Mouse (Mus musculus) midbrain, postnatal 0 days (tissue): ENCODE data around the gene Tbc1d14. TPM values are rescaled to one million over a fixed set of nuclear protein-coding genes. Genes with fewer than 3 reads are reported as not detected.

ENCODE experiments used
- ATAC-seq: fragments of 200-750 bp; cut with Nextera tagmentation; 2 replicates; pipeline ENCODE4 v1.8.0; 2017; ENCODE audit warnings: moderate number of reproducible peaks, mild to moderate bottlenecking, moderate TSS enrichment, moderate library complexity; ENCODE audit not compliant: low FRiP score
- DNase-seq: peaks from one replicate; pipeline ENCODE4 v3.0.0-alpha.2; 2015; ENCODE audit warnings: low spot score
- H3K27ac ChIP-seq: fragments of 300-500 bp; sonication (generic); 2 replicates; pipeline ENCODE4 v1.5.1; 2014; ENCODE audit warnings: low read depth, mild to moderate bottlenecking, low read length, mixed read lengths
- H3K27me3 ChIP-seq: fragments of 300-500 bp; sonication (generic); 2 replicates; pipeline ENCODE4 v1.6.1; 2014; ENCODE audit warnings: low read length, control low read depth, mixed read lengths; ENCODE audit not compliant: insufficient read depth
- H3K36me3 ChIP-seq: fragments of 300-500 bp; sonication (generic); 2 replicates; pipeline ENCODE4 v1.6.1; 2014; ENCODE audit warnings: low read length, control low read depth, mixed read lengths; ENCODE audit not compliant: insufficient read depth
- H3K4me1 ChIP-seq: fragments of 300-500 bp; sonication (generic); 2 replicates; pipeline ENCODE4 v1.6.1; 2014; ENCODE audit warnings: mild to moderate bottlenecking, control low read depth, antibody characterized with exemption, low read length, mixed read lengths; ENCODE audit not compliant: insufficient read depth
- H3K4me2 ChIP-seq: fragments of 300-500 bp; sonication (generic); 2 replicates; pipeline ENCODE4 v1.6.1; 2014; ENCODE audit warnings: low read depth, mild to moderate bottlenecking, low read length, mixed read lengths; ENCODE audit not compliant: poor library complexity, severe bottlenecking
- H3K4me3 ChIP-seq: fragments of 300-500 bp; sonication (generic); 2 replicates; pipeline ENCODE4 v1.5.1; 2014; ENCODE audit warnings: low read depth, mild to moderate bottlenecking, low read length, moderate library complexity
- H3K9ac ChIP-seq: fragments of 300-500 bp; sonication (generic); replicated peaks from 2 replicates; pipeline ENCODE4 v1.6.1; 2014; ENCODE audit warnings: mild to moderate bottlenecking, low read length, moderate library complexity, mixed read lengths; ENCODE audit not compliant: poor library complexity, severe bottlenecking
- H3K9me3 ChIP-seq: fragments of 300-500 bp; sonication (generic); 2 replicates; pipeline ENCODE4 v1.6.1; 2016; ENCODE audit warnings: low read length, control low read depth
- CTCF ChIP-seq: IDR thresholded peaks from 2 replicates; pipeline ENCODE4 v1.5.1; 2016; ENCODE audit warnings: antibody characterized with exemption, mild to moderate bottlenecking
- WGBS: fragments of 180-500 bp; shearing (Covaris S2); extraction: QIAGEN DNeasy Blood & Tissue Kit; methylation state at CpG from one replicate; pipeline ENCODE4 v1.1.7; 2014; 5-methylcytosine and 5-hydroxymethylcytosine counted together
- polyA plus RNA-seq: library from polyadenylated mRNA; unstranded; fragments of >200 nt; fragmentation: Nextera tagmentation; extraction: Ambion mirVana; gene quantifications from 2 replicates; pipeline ENCODE4 v1.2.1, GENCODE M21; 2015
- total RNA-seq: library from RNA; depleted of rRNA; stranded (reverse); fragments of >200 nt; gene quantifications from 2 replicates; pipeline ENCODE4 v1.2.3, GENCODE M21; 2014

Gene Tbc1d14
- total and polyA plus RNA-seq, 2 experiments from 2014 or later, result 29.3 to 51.0 TPM

GRCm38 (mm10) chr5:36460712-36461111 lies 132.4 kb downstream of the Tbc1d14 start:
- no peak for ATAC-seq

GRCm38 (mm10) chr5:36458926-36459325 lies 134.2 kb downstream of the Tbc1d14 start:
- H3K4me2 ChIP-seq, result no peak overlapping the region
- no peaks in the 10 kb centered on the region for H3K9me3 ChIP-seq
- H3K27ac ChIP-seq, result no peak overlapping the region
- TF ChIP-seq CTCF, result peak; percentile 73
- no peaks in the 10 kb centered on the region for H3K36me3 ChIP-seq
- no peaks in the 10 kb centered on the region for H3K27me3 ChIP-seq
- H3K4me3 ChIP-seq, result no peak overlapping the region
- WGBS, result 18% methylated on average over 4 of the region's 4 CpGs
- no peak overlapping the region for H3K9ac ChIP-seq
- no peaks in the 10 kb centered on the region for H3K4me1 ChIP-seq
- DNase-seq (no peak), ATAC-seq (no peak)

More at GRCm38 (mm10) chr5:36460712-36461111, 132.4 kb downstream of the Tbc1d14 start:
- H3K9me3 ChIP-seq, result no peaks in the 10 kb centered on the region
- no peaks in the 10 kb centered on the region for H3K36me3 ChIP-seq
- no peak overlapping the region for H3K4me2 ChIP-seq
- TF ChIP-seq CTCF, result no peak
- H3K27ac ChIP-seq, result no peak overlapping the region
- no peaks in the 10 kb centered on the region for H3K27me3 ChIP-seq
- peaks cover under 1% of the 10 kb centered on the region; the same call in 1 of the 2 replicates for H3K4me1 ChIP-seq
- DNase-seq, result no peak
- H3K4me3 ChIP-seq, result no peak overlapping the region
- 85% methylated on average over 2 of the region's 2 CpGs for WGBS
- H3K9ac ChIP-seq, result no peak overlapping the region

- Histone ChIP-seq H3K4me2 (no peak overlapping the region), H3K36me3 (no peaks in the 10 kb centered on the region), H3K27ac (no peak overlapping the region), H3K4me3 (no peak overlapping the region), H3K9ac (no peak overlapping the region), H3K4me1 (no peaks in the 10 kb centered on the region), H3K27me3 (no peaks in the 10 kb centered on the region), H3K9me3 (no peaks in the 10 kb centered on the region)
- WGBS, result 80% methylated on average over 4 of the region's 4 CpGs
- no peak for TF ChIP-seq CTCF
- ATAC-seq (no peak), DNase-seq (no peak)
These were observed 135.4 kb downstream of the Tbc1d14 start for GRCm38 (mm10) chr5:36457706-36458105.

- no peaks in the 10 kb centered on the region for H3K27me3 ChIP-seq
- no peaks in the 10 kb centered on the region for H3K36me3 ChIP-seq
- H3K9me3 ChIP-seq, result no peaks in the 10 kb centered on the region
- no peak overlapping the region for H3K4me2 ChIP-seq
- no peak overlapping the region for H3K27ac ChIP-seq
- 84% methylated on average over 6 of the region's 6 CpGs for WGBS
- no peak overlapping the region for H3K9ac ChIP-seq
- H3K4me1 ChIP-seq, result no peaks in the 10 kb centered on the region
- TF ChIP-seq CTCF, result no peak
- no peak for DNase-seq
- no peak overlapping the region for H3K4me3 ChIP-seq
- ATAC-seq, result no peak
These were observed 140.3 kb downstream of the Tbc1d14 start for GRCm38 (mm10) chr5:36452821-36453220.

- no peaks in the 10 kb centered on the region for H3K9me3 ChIP-seq
- ATAC-seq, result no peak
- no peak overlapping the region for H3K9ac ChIP-seq
- 67% methylated on average over 10 of the region's 10 CpGs for WGBS
- no peaks in the 10 kb centered on the region for H3K4me1 ChIP-seq
- no peak overlapping the region for H3K4me3 ChIP-seq
- DNase-seq, result peak; percentile 31
- H3K27me3 ChIP-seq, result no peaks in the 10 kb centered on the region
- no peak for TF ChIP-seq CTCF
- H3K4me2 ChIP-seq, result no peak overlapping the region
- no peak overlapping the region for H3K27ac ChIP-seq
- H3K36me3 ChIP-seq, result no peaks in the 10 kb centered on the region
These were observed 141.1 kb downstream of the Tbc1d14 start for GRCm38 (mm10) chr5:36451872-36452389.

- Histone ChIP-seq H3K9me3 (no peaks in the 10 kb centered on the region), H3K4me2 (no peak overlapping the region), H3K36me3 (no peaks in the 10 kb centered on the region), H3K9ac (no peak overlapping the region), H3K4me3 (no peak overlapping the region), H3K27ac (no peak overlapping the region), H3K27me3 (no peaks in the 10 kb centered on the region), H3K4me1 (no peaks in the 10 kb centered on the region)
- no peak for DNase-seq
- WGBS, result 21% methylated on average over 10 of the region's 10 CpGs
- no peak for ATAC-seq
- no peak for TF ChIP-seq CTCF
These were observed 142.0 kb downstream of the Tbc1d14 start for GRCm38 (mm10) chr5:36451119-36451518.
